ENCODE assay signal across 16 mouse cellular contexts in genomic region chr9:75477212-75477611, GRCm38 (mm10).
"Had no signal": no experiment of that assay in that cellular context is flagged by ENCODE, and none has a peak within 500 bp of the region (broad histone marks: within the 10 kb centered on the region; RNA-seq: fewer than 3 reads in every experiment).

No protein-coding gene starts in this region.

- H3K4me2 ChIP-seq: liver, embryonic 13.5 days; midbrain, embryonic 11.5 days had no signal

- DNase-seq: kidney, adult 18-20 months; kidney, adult 9 months; kidney, postnatal 25 days; layer of hippocampus, adult 9-11 months; liver, embryonic 13.5 days; lung, adult 2 months; lung, postnatal 14 days; lung, postnatal 4 days; midbrain, embryonic 14.5 days; thymus, adult 2 months; thymus, postnatal 14 days; thymus, postnatal 4 days had no signal

- H3K9me3 ChIP-seq: liver, embryonic 13.5 days had no signal

- H3K4me1 ChIP-seq: liver, embryonic 13.5 days had no signal

- H3K4me3 ChIP-seq: layer of hippocampus, adult 2 months; liver, embryonic 13.5 days had no signal

- H3K27ac ChIP-seq: kidney, postnatal 0 days; layer of hippocampus, adult 2 months; liver, embryonic 13.5 days; stomach, postnatal 0 days had no signal

- H3K27me3 ChIP-seq: liver, embryonic 13.5 days had no signal

- H3K9ac ChIP-seq: liver, embryonic 13.5 days had no signal
